Mouse (Mus musculus) stomach, postnatal 0 days (tissue): ENCODE data around the gene Tmem39a.

ENCODE experiments used
- CTCF ChIP-seq: IDR thresholded peaks from 2 replicates; pipeline ENCODE4 v1.5.1; 2016; ENCODE audit warnings: antibody characterized with exemption, low read depth, mild to moderate bottlenecking, moderate library complexity
- EP300 ChIP-seq: optimal IDR thresholded peaks from 2 replicates; pipeline ENCODE3; 2016; ENCODE audit warnings: antibody characterized with exemption

DNA sequence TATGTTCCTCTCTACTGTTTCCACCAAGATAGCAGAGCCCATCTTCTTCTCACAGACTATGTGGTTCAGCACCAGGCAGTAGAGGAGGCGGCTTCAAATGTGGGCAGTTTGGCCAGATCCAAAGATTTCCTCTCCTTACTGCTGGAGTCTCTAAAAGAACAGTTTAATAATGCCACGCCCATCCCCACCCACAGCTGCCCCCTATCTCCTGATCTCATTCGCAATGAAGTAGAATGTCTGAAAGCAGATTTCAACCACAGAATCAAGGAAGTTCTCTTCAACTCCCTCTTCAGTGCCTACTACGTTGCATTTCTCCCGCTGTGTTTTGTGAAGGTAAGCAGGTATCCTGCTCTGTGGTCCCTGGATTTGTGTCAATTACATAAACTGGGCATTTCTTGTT is 26.7 kb downstream of the Tmem39a start:
- TF ChIP-seq CTCF (no peak), EP300 (no peak)
